Mouse (Mus musculus) heart, embryonic 11.5 days (tissue): ENCODE results near the gene Il31ra. TPM values are rescaled to one million over a fixed set of nuclear protein-coding genes. Genes with fewer than 3 reads are reported as not detected.

Experiments used
- ATAC-seq: fragments of 200-750 bp; cut with Nextera tagmentation; replicated peaks from 2 replicates; pipeline ENCODE4 v1.8.0; 2017; ENCODE audit warnings: moderate library complexity; ENCODE audit not compliant: insufficient number of reproducible peaks, low FRiP score, low TSS enrichment
- H3K27ac ChIP-seq: fragments of 300-500 bp; sonication (generic); 2 replicates; pipeline ENCODE4 v1.5.1; 2014; ENCODE audit warnings: mild to moderate bottlenecking, low read depth, low read length
- H3K27me3 ChIP-seq: fragments of 300-500 bp; sonication (generic); 2 replicates; pipeline ENCODE4 v1.6.1; 2014; ENCODE audit warnings: mild to moderate bottlenecking, low read length, mixed read lengths; ENCODE audit not compliant: control insufficient read depth, insufficient read depth
- H3K36me3 ChIP-seq: fragments of 300-500 bp; sonication (generic); 2 replicates; pipeline ENCODE4 v1.6.1; 2014; ENCODE audit warnings: mild to moderate bottlenecking, low read length, moderate library complexity, mixed read lengths; ENCODE audit not compliant: control insufficient read depth, insufficient read depth
- H3K4me1 ChIP-seq: fragments of 300-500 bp; sonication (generic); 2 replicates; pipeline ENCODE4 v1.6.1; 2014; ENCODE audit warnings: low read length; ENCODE audit not compliant: control insufficient read depth, insufficient read depth
- H3K4me2 ChIP-seq: fragments of 300-500 bp; sonication (generic); 2 replicates; pipeline ENCODE4 v1.6.1; 2014; ENCODE audit warnings: mild to moderate bottlenecking, moderate library complexity
- H3K4me3 ChIP-seq: fragments of 300-500 bp; sonication (generic); 2 replicates; pipeline ENCODE4 v1.5.1; 2014; ENCODE audit warnings: low read depth, low read length
- H3K9ac ChIP-seq: fragments of 300-500 bp; sonication (generic); 2 replicates; pipeline ENCODE4 v1.6.1; 2014; ENCODE audit warnings: mild to moderate bottlenecking, low read depth, low read length, moderate library complexity
- H3K9me3 ChIP-seq: fragments of 300-500 bp; sonication (generic); replicated peaks from 2 replicates; pipeline ENCODE4 v1.6.1; 2016; ENCODE audit warnings: low read length; ENCODE audit not compliant: control insufficient read depth
- WGBS: fragments of 180-500 bp; shearing (Covaris S2); extraction: QIAGEN DNeasy Blood & Tissue Kit; methylation state at CpG from one replicate; pipeline ENCODE4 v1.1.7; 2014; ENCODE audit not compliant: insufficient replicate concordance; 5-methylcytosine and 5-hydroxymethylcytosine counted together
- polyA plus RNA-seq: library from polyadenylated mRNA; unstranded; fragments of >200 nt; fragmentation: Nextera tagmentation; extraction: Ambion mirVana; gene quantifications from 2 replicates; pipeline ENCODE4 v1.2.1, GENCODE M21; 2014

The Il31ra gene
- polyA plus RNA-seq, 1 experiment from 2014 or later, result 0.10 TPM

GRCm38 (mm10) chr13:112510437-112511212 lies 83.5 kb downstream of the Il31ra start:
- Histone ChIP-seq H3K27ac (no peak overlapping the region), H3K36me3 (peaks cover 3% of the 10 kb centered on the region; the same call in 1 of the 2 replicates), H3K9me3 (no peaks in the 10 kb centered on the region), H3K4me2 (no peak overlapping the region), H3K27me3 (no peaks in the 10 kb centered on the region), H3K4me1 (no peaks in the 10 kb centered on the region), H3K4me3 (no peak overlapping the region), H3K9ac (no peak overlapping the region)
- ATAC-seq, result no peak
- 90% methylated on average over 19 of the region's 19 CpGs for WGBS

- 26% methylated on average over 4 of the region's 4 CpGs for WGBS
- Histone ChIP-seq H3K9me3 (no peaks in the 10 kb centered on the region), H3K4me2 (no peak overlapping the region), H3K9ac (no peak overlapping the region), H3K27me3 (no peaks in the 10 kb centered on the region), H3K36me3 (peaks cover 8% of the 10 kb centered on the region), H3K27ac (no peak overlapping the region), H3K4me3 (no peak overlapping the region), H3K4me1 (no peaks in the 10 kb centered on the region)
- no peak for ATAC-seq
Observed at GRCm38 (mm10) chr13:112509465-112509864, 84.7 kb downstream of the Il31ra start.

DNA sequence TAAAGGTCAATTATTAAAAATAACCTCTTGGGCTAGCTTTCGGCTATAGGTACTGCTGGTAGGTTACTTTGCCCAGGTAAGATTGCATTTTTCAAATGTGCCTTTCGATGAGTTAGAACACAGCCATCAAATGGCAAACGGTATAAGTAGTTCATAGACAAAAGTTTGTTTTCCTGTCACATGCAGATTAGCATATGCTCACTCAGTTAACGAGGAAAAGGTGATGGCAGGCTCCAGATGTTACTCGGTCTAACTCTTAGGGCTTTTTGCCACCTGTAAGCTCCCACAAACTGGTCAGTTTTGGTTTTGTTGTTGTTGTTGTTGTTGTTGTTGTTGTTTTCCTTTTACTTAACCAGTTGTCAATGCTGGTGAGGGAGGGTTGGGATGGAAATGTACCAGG lies 85.7 kb downstream of the Il31ra start:
- no peaks in the 10 kb centered on the region for H3K27me3 ChIP-seq
- H3K9me3 ChIP-seq, result no peaks in the 10 kb centered on the region
- no peak overlapping the region for H3K9ac ChIP-seq
- 82% methylated on average over 5 of the region's 5 CpGs for WGBS
- no peaks in the 10 kb centered on the region for H3K4me1 ChIP-seq
- ATAC-seq, result no peak
- H3K36me3 ChIP-seq, result peaks cover 15% of the 10 kb centered on the region
- H3K4me2 ChIP-seq, result no peak overlapping the region
- H3K4me3 ChIP-seq, result no peak overlapping the region
- H3K27ac ChIP-seq, result no peak overlapping the region

- no peak overlapping the region for H3K4me3 ChIP-seq
- H3K9me3 ChIP-seq, result no peaks in the 10 kb centered on the region
- no peaks in the 10 kb centered on the region for H3K4me1 ChIP-seq
- no peak overlapping the region for H3K27ac ChIP-seq
- WGBS, result 79% methylated on average over 13 of the region's 13 CpGs
- peaks cover 19% of the 10 kb centered on the region for H3K36me3 ChIP-seq
- H3K9ac ChIP-seq, result no peak overlapping the region
- H3K4me2 ChIP-seq, result no peak overlapping the region
- H3K27me3 ChIP-seq, result no peaks in the 10 kb centered on the region
- no peak for ATAC-seq
Observed at GRCm38 (mm10) chr13:112507691-112508090, 86.5 kb downstream of the Il31ra start.

- Histone ChIP-seq H3K36me3 (peaks cover 20% of the 10 kb centered on the region), H3K9me3 (no peaks in the 10 kb centered on the region), H3K4me2 (no peak overlapping the region), H3K27ac (no peak overlapping the region), H3K9ac (no peak overlapping the region), H3K4me3 (no peak overlapping the region), H3K27me3 (no peaks in the 10 kb centered on the region), H3K4me1 (no peaks in the 10 kb centered on the region)
- ATAC-seq, result no peak
- WGBS, result 89% methylated on average over 13 of the region's 13 CpGs
Observed at GRCm38 (mm10) chr13:112506766-112507165, 87.4 kb downstream of the Il31ra start.

DNA sequence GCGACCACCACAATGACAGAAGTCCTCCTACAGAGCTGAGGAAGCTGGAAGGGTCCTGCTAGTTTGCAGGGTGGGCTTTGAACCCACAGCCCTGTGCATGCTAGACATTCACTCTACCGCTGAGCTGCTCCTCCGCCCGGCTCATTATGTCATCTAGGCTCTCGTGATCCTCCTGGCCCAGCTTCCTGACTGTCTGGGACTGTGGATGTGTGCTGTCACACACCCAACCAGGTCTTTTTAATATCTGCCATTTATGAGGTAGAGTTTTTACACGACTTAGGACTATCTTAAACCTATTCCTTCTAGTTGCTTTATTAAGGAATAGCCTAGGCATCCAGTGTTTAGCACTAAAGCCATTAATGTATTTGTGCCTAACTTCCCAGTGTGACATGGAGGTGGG lies 88.7 kb downstream of the Il31ra start:
- Histone ChIP-seq H3K4me3 (no peak overlapping the region), H3K27ac (no peak overlapping the region), H3K9ac (no peak overlapping the region), H3K27me3 (no peaks in the 10 kb centered on the region), H3K36me3 (peaks cover 27% of the 10 kb centered on the region), H3K4me2 (no peak overlapping the region), H3K4me1 (no peaks in the 10 kb centered on the region), H3K9me3 (no peaks in the 10 kb centered on the region)
- WGBS, result 82% methylated on average over 6 of the region's 6 CpGs
- no peak for ATAC-seq

- ATAC-seq, result no peak
- Histone ChIP-seq H3K9ac (no peak overlapping the region), H3K27ac (no peak overlapping the region), H3K4me1 (no peaks in the 10 kb centered on the region), H3K27me3 (no peaks in the 10 kb centered on the region), H3K4me2 (no peak overlapping the region), H3K36me3 (peaks cover 37% of the 10 kb centered on the region), H3K9me3 (no peaks in the 10 kb centered on the region), H3K4me3 (no peak overlapping the region)
- 94% methylated on average over 13 of the region's 13 CpGs for WGBS
Observed at GRCm38 (mm10) chr13:112503846-112504245, 90.3 kb downstream of the Il31ra start.

DNA sequence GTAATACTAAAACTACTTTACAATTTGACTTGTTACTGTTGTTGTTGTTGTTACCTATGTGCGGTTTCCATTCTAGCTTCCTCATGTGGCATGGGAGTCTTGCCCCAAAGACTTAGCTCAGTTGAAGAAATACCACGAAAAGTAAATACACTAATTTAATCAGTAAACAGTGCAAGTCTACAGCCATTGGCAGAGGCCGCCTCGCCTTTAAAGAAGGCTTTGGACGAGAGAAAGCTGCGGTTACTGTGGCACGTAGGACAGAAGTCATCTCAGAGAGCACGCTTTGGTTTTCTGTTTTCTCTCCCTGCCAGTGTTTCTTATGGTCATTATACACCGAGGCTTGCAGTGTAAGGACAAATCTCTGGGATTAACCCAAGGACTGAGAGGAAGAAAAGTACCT lies 93.7 kb downstream of the Il31ra start:
- H3K36me3 ChIP-seq, result peaks cover 47% of the 10 kb centered on the region
- ATAC-seq, result no peak

DNA sequence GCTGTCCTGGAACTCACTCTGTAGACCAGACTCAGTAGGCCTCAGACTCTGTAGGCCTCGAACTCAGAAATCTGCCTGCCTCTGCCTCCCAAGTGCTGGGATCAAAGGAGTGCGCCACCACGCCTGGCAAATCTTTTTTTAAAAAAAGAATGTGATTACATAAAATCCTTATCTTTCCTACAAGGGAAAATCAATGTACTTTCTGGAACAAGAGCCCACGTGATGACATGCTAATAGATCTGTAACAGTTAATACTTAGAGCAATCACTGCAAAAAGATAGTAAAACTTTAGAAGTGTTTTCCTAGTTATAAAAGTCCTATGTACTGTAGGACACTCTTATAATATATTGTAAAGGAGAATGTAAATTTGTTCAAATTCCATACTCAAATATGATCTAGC lies 94.1 kb downstream of the Il31ra start:
- ATAC-seq, result no peak
- Histone ChIP-seq H3K27ac (no peak overlapping the region), H3K36me3 (peaks cover 51% of the 10 kb centered on the region), H3K9me3 (no peaks in the 10 kb centered on the region), H3K27me3 (no peaks in the 10 kb centered on the region), H3K4me3 (no peak overlapping the region), H3K4me2 (no peak overlapping the region), H3K4me1 (no peaks in the 10 kb centered on the region), H3K9ac (no peak overlapping the region)
- 91% methylated on average over 4 of the region's 4 CpGs for WGBS

More for the DNA sequence above, 93.7 kb downstream of the Il31ra start:
- no peak overlapping the region for H3K4me3 ChIP-seq
- WGBS, result 93% methylated on average over 9 of the region's 9 CpGs
- no peaks in the 10 kb centered on the region for H3K27me3 ChIP-seq
- H3K9ac ChIP-seq, result no peak overlapping the region
- H3K4me1 ChIP-seq, result no peaks in the 10 kb centered on the region
- no peak overlapping the region for H3K4me2 ChIP-seq
- H3K27ac ChIP-seq, result no peak overlapping the region
- no peaks in the 10 kb centered on the region for H3K9me3 ChIP-seq
